14 mouse cellular contexts compared by ENCODE assay signal in genomic region chr9:122032071-122032470, GRCm38 (mm10). TPM values are rescaled to one million over a fixed set of nuclear protein-coding genes. Genes with fewer than 3 reads are reported as not detected.
DNase-seq lines count a peak whose midpoint lies in the region; ATAC-seq and TF ChIP-seq lines count a peak whose summit lies in the region.
"Had no signal": no experiment of that assay in that cellular context is flagged by ENCODE, and none has a peak within 500 bp of the region (broad histone marks: within the 10 kb centered on the region; RNA-seq: fewer than 3 reads in every experiment).

No protein-coding gene starts in this region.

- TF ChIP-seq POLR2A in lung, adult 2 months (IDR thresholded peaks at IDR 0.05; ENCODE audit: borderline replicate concordance, extremely low read depth, low read depth, low read length), result no peak

- H3K36me3 ChIP-seq in liver, postnatal 0 days (replicated peaks; ENCODE audit: insufficient read depth, low read length), result no peaks in the 10 kb centered on the region
- H3K36me3 ChIP-seq in liver, embryonic 12.5 days, result no peaks in the 10 kb centered on the region
- H3K36me3 ChIP-seq: liver, embryonic 15.5 days had no signal

- WGBS in liver, postnatal 0 days (ENCODE audit: insufficient replicate concordance), result 52% methylated on average over 3 of the region's 3 CpGs
- 63% methylated on average over 3 of the region's 3 CpGs for WGBS in liver, embryonic 12.5 days (ENCODE audit: insufficient replicate concordance)
- 82% methylated on average over 3 of the region's 3 CpGs for WGBS in lung, adult 2 months

- no peak overlapping the region for H3K4me2 ChIP-seq in liver, postnatal 0 days (ENCODE audit: low read depth, low read length)
- no peak overlapping the region for H3K4me2 ChIP-seq in liver, embryonic 12.5 days
- H3K4me2 ChIP-seq: liver, embryonic 15.5 days had no signal

- H3K4me3 ChIP-seq in liver, postnatal 0 days (ENCODE audit: low read depth, low read length), result no peak overlapping the region
- H3K4me3 ChIP-seq in liver, embryonic 12.5 days, result no peak overlapping the region
- H3K4me3 ChIP-seq in lung, adult 2 months (replicated peaks; ENCODE audit: extremely low read depth, low read depth, low read length), result no peak overlapping the region
- H3K4me3 ChIP-seq: liver, embryonic 15.5 days; megakaryocyte, embryonic 14.5 days; myocyte had no signal

- no peak for TF ChIP-seq EP300 in liver, postnatal 0 days (IDR thresholded peaks at IDR 0.05; ENCODE audit: low read depth)

- DNase-seq in heart, adult 18-20 months, result peak; percentile 51 to 54
- DNase-seq in heart, postnatal 14 days, result no peak
- peak; percentile 59 for DNase-seq in liver, postnatal 0 days
- DNase-seq in cerebellum, adult 8-10 months, result peak; percentile 93
- no peak for DNase-seq in lung, adult 2 months
- DNase-seq in right cerebral cortex, postnatal 25 days, result no peak
- DNase-seq: adrenal gland, postnatal 25 days; embryo, embryonic 11 days; midbrain, embryonic 14.5 days; thymus, postnatal 36 days had no signal

- H3K9me3 ChIP-seq in liver, postnatal 0 days (ENCODE audit: low read length), result no peaks in the 10 kb centered on the region
- H3K9me3 ChIP-seq in liver, embryonic 12.5 days (replicated peaks), result no peaks in the 10 kb centered on the region
- H3K9me3 ChIP-seq: liver, embryonic 15.5 days; megakaryocyte, embryonic 14.5 days had no signal

- H3K4me1 ChIP-seq in liver, postnatal 0 days (ENCODE audit: insufficient read depth), result 0 out of 2 replicates have a peak, but pooled peaks cover 3% of the 10 kb centered on the region
- no peaks in the 10 kb centered on the region for H3K4me1 ChIP-seq in liver, embryonic 12.5 days
- peaks cover 14% of the 10 kb centered on the region for H3K4me1 ChIP-seq in lung, adult 2 months (ENCODE audit: control insufficient read depth, insufficient read depth, low read length)
- H3K4me1 ChIP-seq: liver, embryonic 15.5 days had no signal

- H3K27ac ChIP-seq in liver, postnatal 0 days (ENCODE audit: low read depth), result no peak overlapping the region
- no peak overlapping the region for H3K27ac ChIP-seq in liver, embryonic 12.5 days
- H3K27ac ChIP-seq: liver, embryonic 15.5 days had no signal

- TF ChIP-seq CTCF in liver, postnatal 0 days (IDR thresholded peaks at IDR 0.05; ENCODE audit: low read depth), result peak; percentile 19; the same call in 1 of the 2 replicates
- no peak for TF ChIP-seq CTCF in lung, adult 2 months (IDR thresholded peaks at IDR 0.05; ENCODE audit: insufficient read depth, low read length)

- H3K27me3 ChIP-seq in liver, postnatal 0 days (ENCODE audit: insufficient read depth, low read length), result no peaks in the 10 kb centered on the region
- H3K27me3 ChIP-seq in liver, embryonic 12.5 days (replicated peaks), result no peaks in the 10 kb centered on the region
- H3K27me3 ChIP-seq: liver, embryonic 15.5 days; megakaryocyte, embryonic 14.5 days had no signal

- intact Hi-C loops in heart, postnatal 14 days (cut with DNase I), result no loop called here

- H3K9ac ChIP-seq in liver, postnatal 0 days (replicated peaks), result no peak overlapping the region
- no peak overlapping the region for H3K9ac ChIP-seq in liver, embryonic 12.5 days
- H3K9ac ChIP-seq: liver, embryonic 15.5 days had no signal

- ATAC-seq in liver, postnatal 0 days, result peak; percentile 89
- ATAC-seq in liver, embryonic 12.5 days, result no peak

RNA-seq across cellular contexts. Expression of gene Pomgnt2, which starts 35.2 kb away (rescaled TPM):
- 10 to 100 TPM; 14.7 to 16.6 TPM for total RNA-seq in heart, adult 18-20 months (2021)
- total RNA-seq in heart, postnatal 14 days (2021), result 10 to 100 TPM in 1 of 2 experiments, 1 to 10 TPM in 1; 9.7 to 11.3 TPM
- polyA plus RNA-seq in liver, postnatal 0 days (2015; fragmentation: Nextera tagmentation; extraction: Ambion mirVana), result 3.1 and 3.6 TPM in 2 replicates
- polyA plus RNA-seq in liver, embryonic 12.5 days (2016; fragmentation: Nextera tagmentation; extraction: Ambion mirVana), result 3.4 and 3.5 TPM in 2 replicates
- polyA plus RNA-seq in lung, adult 2 months (2012; rRNA removed), result 14.5 and 14.8 TPM in 2 replicates

Comparison
In these comparisons a context has a peak if more than half of its experiments do, and no peak if none do; other contexts are left out.
1. DNase-seq: peak in heart, adult 18-20 months (2 of 2), liver, postnatal 0 days (single experiment) and cerebellum, adult 8-10 months (single experiment); none in heart, postnatal 14 days (0 of 2), lung, adult 2 months (single experiment) and right cerebral cortex, postnatal 25 days (single experiment).